Mouse (Mus musculus) kidney, postnatal 0 days (tissue): ENCODE data around the gene Zbed5. TPM values are rescaled to one million over a fixed set of nuclear protein-coding genes. Genes with fewer than 3 reads are reported as not detected.

Experiments used
- ATAC-seq: fragments of 200-750 bp; cut with Nextera tagmentation; replicated peaks from 2 replicates; pipeline ENCODE4 v1.8.0; 2017; ENCODE audit warnings: low read depth, moderate number of reproducible peaks, moderate TSS enrichment, moderate library complexity; ENCODE audit not compliant: low FRiP score
- DNase-seq: peaks from one replicate; pipeline ENCODE4 v3.0.0-alpha.2; 2016; ENCODE audit warnings: low spot score
- H3K27ac ChIP-seq: fragments of 300-500 bp; sonication (generic); 2 replicates; pipeline ENCODE4 v1.5.1; 2014; ENCODE audit warnings: mild to moderate bottlenecking
- H3K27me3 ChIP-seq: fragments of 300-500 bp; sonication (generic); 2 replicates; pipeline ENCODE4 v1.6.1; 2014; ENCODE audit warnings: low read length, mixed read lengths; ENCODE audit not compliant: insufficient read depth
- H3K36me3 ChIP-seq: fragments of 300-500 bp; sonication (generic); 2 replicates; pipeline ENCODE4 v1.6.1; 2014; ENCODE audit warnings: low read length, mixed read lengths; ENCODE audit not compliant: insufficient read depth
- H3K4me1 ChIP-seq: fragments of 300-500 bp; sonication (generic); replicated peaks from 2 replicates; pipeline ENCODE4 v1.6.1; 2014; ENCODE audit warnings: antibody characterized with exemption, low read length, mixed read lengths; ENCODE audit not compliant: insufficient read depth
- H3K4me2 ChIP-seq: fragments of 300-500 bp; sonication (generic); 2 replicates; pipeline ENCODE4 v1.6.1; 2014; ENCODE audit warnings: mild to moderate bottlenecking, low read length, moderate library complexity, mixed read lengths
- H3K4me3 ChIP-seq: fragments of 300-500 bp; sonication (generic); replicated peaks from 2 replicates; pipeline ENCODE4 v1.5.1; 2014; ENCODE audit warnings: low read depth, low read length
- H3K9ac ChIP-seq: fragments of 300-500 bp; sonication (generic); 2 replicates; pipeline ENCODE4 v1.6.1; 2014; ENCODE audit warnings: low read depth, low read length
- H3K9me3 ChIP-seq: fragments of 300-500 bp; sonication (generic); replicated peaks from 2 replicates; pipeline ENCODE4 v1.6.1; 2016; ENCODE audit warnings: low read length, inconsistent platforms, mixed read lengths
- CTCF ChIP-seq: IDR thresholded peaks from 2 replicates; pipeline ENCODE4 v1.5.1; 2016; ENCODE audit warnings: antibody characterized with exemption, low read depth, mild to moderate bottlenecking, moderate library complexity
- WGBS: fragments of 180-500 bp; shearing (Covaris S2); extraction: QIAGEN DNeasy Blood & Tissue Kit; methylation state at CpG from one replicate; pipeline ENCODE4 v1.1.7; 2014; 5-methylcytosine and 5-hydroxymethylcytosine counted together
- polyA plus RNA-seq: library from polyadenylated mRNA; unstranded; fragments of >200 nt; fragmentation: Nextera tagmentation; extraction: Ambion mirVana; gene quantifications from 2 replicates; pipeline ENCODE4 v1.2.1, GENCODE M21; 2015

Zbed5 gene
- polyA plus RNA-seq, result 6.1 and 6.6 TPM in 2 replicates

DNA sequence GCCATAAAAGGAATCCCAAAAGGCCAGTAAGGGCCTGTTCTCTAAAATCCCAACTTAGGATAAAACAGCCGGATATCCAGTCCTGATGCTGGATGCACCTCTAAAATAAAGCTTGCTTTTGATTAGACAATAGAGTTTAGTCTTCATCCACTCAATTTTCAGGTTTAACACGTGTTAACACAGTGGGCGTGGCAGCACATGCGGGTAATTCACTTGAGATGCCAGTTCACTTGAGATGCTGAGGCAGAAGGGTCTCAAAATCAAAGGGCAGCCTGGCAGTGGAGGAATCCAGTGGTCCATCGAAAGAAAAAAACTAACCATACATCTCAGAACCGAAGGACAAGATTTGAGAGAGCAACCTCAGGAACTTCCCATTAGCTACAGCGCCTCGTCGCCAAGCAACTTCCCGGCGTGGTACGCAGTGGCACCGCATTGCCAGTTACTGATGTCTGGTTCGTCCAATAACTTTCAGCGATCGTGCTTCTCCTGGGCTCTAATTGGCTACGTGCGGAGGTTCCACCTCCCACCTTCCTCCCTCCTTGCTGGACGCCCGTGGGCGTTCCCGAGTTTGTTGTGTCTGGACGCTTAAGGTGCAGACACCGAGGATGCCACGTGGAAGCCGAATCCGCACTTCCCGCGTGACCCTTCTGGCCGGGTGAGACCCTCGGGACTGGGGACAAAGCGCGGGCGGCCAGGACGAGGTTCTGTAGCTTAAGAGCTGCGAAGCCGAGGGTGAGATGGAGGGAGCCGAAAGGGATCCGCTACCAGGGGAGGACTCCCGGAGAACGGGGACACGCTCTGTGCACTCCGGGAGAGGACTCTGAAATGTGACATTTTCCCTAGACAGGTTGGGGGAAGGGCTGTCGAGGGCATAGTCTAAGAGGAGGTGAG lies at the start of gene Zbed5:
Gene Zbed5 (plus strand): TSS at position 526 of the 891 bp plus-strand sequence.
- ATAC-seq (peak; percentile 97), DNase-seq (peak; percentile 98)
- Histone ChIP-seq H3K27me3 (no peaks in the 10 kb centered on the region), H3K4me3 (peak within 1 kb of the TSS; percentile 66), H3K9ac (peak within 1 kb of the TSS; percentile 53), H3K27ac (no peak within 1 kb of the TSS), H3K9me3 (no peaks in the 10 kb centered on the region), H3K36me3 (no peaks in the 10 kb centered on the region), H3K4me2 (peak within 1 kb of the TSS; percentile 86), H3K4me1 (0 out of 2 replicates have a peak, but pooled peaks cover 6% of the 10 kb centered on the region)
- TF ChIP-seq CTCF, result no peak
- 2% methylated on average over 44 of the region's 44 CpGs for WGBS

DNA sequence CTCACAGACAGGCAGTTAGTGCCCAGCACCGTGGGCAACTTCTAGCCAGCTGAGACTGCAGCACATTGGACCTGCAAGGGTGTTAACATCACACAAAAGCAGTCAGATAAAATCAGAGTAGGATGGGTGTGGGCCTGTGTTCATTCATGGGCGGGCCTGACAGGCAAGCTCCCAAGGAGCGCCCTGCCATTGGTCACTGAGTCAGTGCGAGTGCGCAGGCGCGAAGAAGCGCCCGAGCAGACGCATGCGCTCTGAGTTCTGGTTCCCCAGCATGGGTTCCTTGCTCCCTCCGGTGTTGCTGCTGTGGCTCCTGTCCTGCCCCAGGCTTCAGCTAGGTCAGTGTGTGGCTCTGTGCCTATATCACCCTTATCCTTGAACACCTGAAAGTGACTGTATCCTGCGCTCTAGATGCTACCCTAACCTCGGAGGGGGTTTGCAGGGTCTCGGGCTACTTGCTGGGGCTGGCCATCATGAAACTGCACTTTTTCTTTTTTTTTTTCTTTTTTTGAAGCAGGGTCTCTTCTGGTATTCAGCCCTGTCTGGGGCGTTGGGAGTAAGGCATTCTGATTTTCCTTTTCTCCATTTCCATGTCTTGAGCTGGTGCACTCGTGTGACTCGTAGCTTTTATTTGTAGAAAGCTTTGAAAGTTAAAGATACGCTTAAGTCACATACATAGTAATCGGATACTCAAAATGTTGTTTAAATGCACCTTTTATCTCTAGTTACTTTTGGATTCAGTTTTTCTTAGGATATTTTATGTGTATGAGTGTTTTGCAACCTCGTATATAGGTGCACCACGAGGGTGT lies 48.6 kb upstream of the Zbed5 start, which contains the start of gene Sumf2:
Gene Sumf2 (plus strand): TSS at position 235 of the 806 bp plus-strand sequence.
- no peaks in the 10 kb centered on the region for H3K9me3 ChIP-seq
- no peaks in the 10 kb centered on the region for H3K27me3 ChIP-seq
- peaks cover 18% of the 10 kb centered on the region for H3K36me3 ChIP-seq
- ATAC-seq (peak; percentile 96), DNase-seq (peak; percentile 97)
- peak within 1 kb of the TSS; percentile 67 for H3K4me3 ChIP-seq
- no peak for TF ChIP-seq CTCF
- peak within 1 kb of the TSS; percentile 71 for H3K4me2 ChIP-seq
- 7% methylated on average over 22 of the region's 22 CpGs for WGBS
- peak within 1 kb of the TSS; percentile 66 for H3K27ac ChIP-seq
- H3K4me1 ChIP-seq, result 0 out of 2 replicates have a peak, but pooled peaks cover 4% of the 10 kb centered on the region
- H3K9ac ChIP-seq, result peak within 1 kb of the TSS; percentile 71

DNA sequence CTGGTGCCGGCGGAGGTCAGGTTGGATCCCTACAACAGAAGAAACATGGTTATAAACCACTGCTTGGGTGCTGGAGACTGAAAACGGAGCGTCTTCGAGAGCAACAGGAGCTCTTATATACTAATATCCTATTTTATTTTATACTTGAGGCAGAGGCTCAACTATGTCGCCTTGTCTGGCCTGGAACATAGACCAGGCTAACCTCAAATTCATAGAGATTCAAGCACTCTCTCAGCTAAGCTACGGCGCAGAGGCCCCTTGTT lies 48.0 kb upstream of the Zbed5 start:
- Histone ChIP-seq H3K36me3 (peaks cover 18% of the 10 kb centered on the region), H3K27me3 (no peaks in the 10 kb centered on the region), H3K4me3 (peak overlapping the region; percentile 67), H3K9ac (peak overlapping the region; percentile 71), H3K9me3 (no peaks in the 10 kb centered on the region), H3K4me2 (peak overlapping the region; percentile 71), H3K4me1 (0 out of 2 replicates have a peak, but pooled peaks cover 4% of the 10 kb centered on the region), H3K27ac (no peak overlapping the region)
- ATAC-seq, result no peak
- DNase-seq, result no peak
- 43% methylated on average over 8 of the region's 8 CpGs for WGBS
- TF ChIP-seq CTCF, result no peak

DNA sequence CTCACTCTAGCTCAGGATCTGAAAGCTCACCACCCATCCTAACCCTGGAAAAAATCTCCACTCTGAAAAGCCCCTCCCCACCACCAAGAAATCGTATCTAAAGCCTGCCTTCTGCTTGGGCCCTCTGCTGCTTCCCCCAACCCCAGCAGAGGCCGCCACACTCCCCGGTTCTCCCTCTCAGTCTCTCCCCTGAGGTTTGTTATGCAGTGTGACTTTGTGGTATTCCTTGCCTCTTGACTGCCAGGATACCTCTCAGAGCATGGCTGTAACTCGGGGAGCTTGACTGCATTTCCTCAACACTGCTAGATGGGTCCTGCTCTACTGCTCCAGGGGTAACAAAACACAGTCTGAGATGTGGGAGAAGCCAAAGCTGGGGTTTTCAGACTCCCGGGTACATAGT lies 40.4 kb upstream of the Zbed5 start:
- Histone ChIP-seq H3K9ac (no peak overlapping the region), H3K4me3 (no peak overlapping the region), H3K27ac (no peak overlapping the region), H3K4me2 (no peak overlapping the region), H3K27me3 (no peaks in the 10 kb centered on the region), H3K4me1 (no peaks in the 10 kb centered on the region), H3K36me3 (peaks cover 14% of the 10 kb centered on the region), H3K9me3 (no peaks in the 10 kb centered on the region)
- peak; percentile 64 for TF ChIP-seq CTCF
- ATAC-seq, result peak; percentile 52; the same call in 1 of the 2 replicates
- WGBS, result 35% methylated on average over 5 of the region's 5 CpGs
- DNase-seq, result peak; percentile 73

DNA sequence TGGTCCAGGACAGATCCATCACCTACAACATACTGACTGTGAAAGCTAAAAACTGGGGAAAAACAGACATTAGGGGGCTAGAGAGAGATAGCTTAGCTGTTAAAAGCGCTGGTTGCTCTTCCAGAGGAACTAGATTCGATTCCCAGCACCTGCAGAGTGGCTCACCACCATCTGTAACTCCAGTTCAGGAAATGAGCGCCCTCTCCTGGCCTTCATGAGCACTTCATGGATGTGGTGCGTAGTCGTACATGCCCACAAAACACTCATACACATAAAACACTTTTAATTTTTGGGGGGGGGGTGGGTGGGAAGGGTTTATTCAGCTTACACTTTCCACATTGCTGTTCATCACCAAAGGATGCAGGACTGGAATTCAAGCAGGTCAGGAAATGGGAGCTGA lies 39.1 kb upstream of the Zbed5 start:
- no peak overlapping the region for H3K27ac ChIP-seq
- no peaks in the 10 kb centered on the region for H3K4me1 ChIP-seq
- no peaks in the 10 kb centered on the region for H3K9me3 ChIP-seq
- H3K36me3 ChIP-seq, result peaks cover 20% of the 10 kb centered on the region
- no peak overlapping the region for H3K4me2 ChIP-seq
- ATAC-seq (no peak), DNase-seq (no peak)
- H3K9ac ChIP-seq, result no peak overlapping the region
- no peak overlapping the region for H3K4me3 ChIP-seq
- no peak; the same call in 1 of the 2 replicates for TF ChIP-seq CTCF
- WGBS, result 91% methylated on average over 5 of the region's 5 CpGs
- H3K27me3 ChIP-seq, result no peaks in the 10 kb centered on the region

DNA sequence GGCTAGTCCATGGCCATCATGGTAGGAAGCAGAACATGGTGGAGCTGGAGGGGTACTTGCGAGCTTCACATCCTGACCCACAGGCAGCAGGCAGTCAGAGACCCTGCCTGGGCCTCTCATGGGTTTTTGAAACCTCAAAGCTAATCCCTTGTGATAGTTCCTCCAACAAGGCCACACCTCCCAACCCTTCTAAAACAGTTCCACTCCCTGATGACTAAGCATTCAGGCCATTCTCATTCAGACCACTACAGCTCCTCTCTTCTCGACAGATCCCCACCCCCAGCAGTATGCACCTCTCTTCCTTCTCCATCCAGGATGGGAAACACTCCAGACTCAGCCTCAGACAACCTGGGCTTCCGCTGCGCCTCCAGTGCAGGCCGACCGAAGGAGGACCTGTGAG lies 33.2 kb upstream of the Zbed5 start:
- no peak overlapping the region for H3K27ac ChIP-seq
- no peaks in the 10 kb centered on the region for H3K9me3 ChIP-seq
- DNase-seq (no peak), ATAC-seq (no peak)
- 94% methylated on average over 6 of the region's 6 CpGs for WGBS
- H3K4me3 ChIP-seq, result no peak overlapping the region
- TF ChIP-seq CTCF, result no peak
- no peaks in the 10 kb centered on the region for H3K27me3 ChIP-seq
- peaks cover 27% of the 10 kb centered on the region for H3K36me3 ChIP-seq
- H3K4me1 ChIP-seq, result no peaks in the 10 kb centered on the region
- H3K4me2 ChIP-seq, result no peak overlapping the region
- no peak overlapping the region for H3K9ac ChIP-seq
